8 mouse cellular contexts compared by ENCODE assay signal in the genomic region with DNA sequence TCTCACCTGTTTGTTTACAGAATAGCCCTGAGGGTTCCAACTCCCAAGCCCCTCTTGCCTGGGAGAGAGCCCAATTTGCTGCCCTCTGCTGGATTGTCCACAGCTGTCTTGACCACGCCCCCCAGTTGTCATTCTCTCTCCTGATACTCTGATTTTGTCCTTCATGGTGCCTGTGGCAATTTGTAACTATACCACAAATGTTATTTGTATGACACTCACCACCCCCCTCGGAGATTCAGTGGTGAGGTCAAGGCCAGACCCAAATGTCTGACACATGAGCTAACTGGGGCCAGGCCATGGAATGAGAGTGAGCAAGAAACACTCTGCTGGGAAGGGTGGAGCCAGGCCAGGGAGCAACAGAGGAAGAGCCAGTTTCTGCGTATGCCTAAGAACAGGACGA. TPM values are rescaled to one million over a fixed set of nuclear protein-coding genes. Genes with fewer than 3 reads are reported as not detected.
DNase-seq lines count a peak whose midpoint lies in the region; ATAC-seq lines count a peak whose summit lies in the region.
"Had no signal": no experiment of that assay in that cellular context is flagged by ENCODE, and none has a peak within 500 bp of the region (broad histone marks: within the 10 kb centered on the region; RNA-seq: fewer than 3 reads in every experiment).

No protein-coding gene starts in this region.

- peaks cover 3% of the 10 kb centered on the region; the same call in 1 of the 2 replicates for H3K36me3 ChIP-seq in liver, embryonic 11.5 days (ENCODE audit: control insufficient read depth, insufficient read depth, low read length)
- H3K36me3 ChIP-seq: liver, embryonic 13.5 days had no signal

- peaks cover 6% of the 10 kb centered on the region; the same call in 1 of the 2 replicates for H3K9me3 ChIP-seq in liver, embryonic 11.5 days (ENCODE audit: control insufficient read depth, low read length)

- H3K9ac ChIP-seq in liver, embryonic 11.5 days (ENCODE audit: low read depth, low read length) = no peak overlapping the region
- H3K9ac ChIP-seq: liver, embryonic 13.5 days had no signal

- H3K4me3 ChIP-seq in liver, embryonic 11.5 days (ENCODE audit: low read depth, low read length) = no peak overlapping the region
- H3K4me3 ChIP-seq: liver, embryonic 13.5 days had no signal

- no peak for ATAC-seq in liver, embryonic 11.5 days (replicated peaks; ENCODE audit: low FRiP score)

- peak; percentile 20 for DNase-seq in liver
- DNase-seq in liver, embryonic 11.5 days (ENCODE audit: low spot score) = no peak
- peak; percentile 6 for DNase-seq in Muller cell, postnatal 12 days (ENCODE audit: inconsistent ontology term)
- peak; percentile 70 for DNase-seq in adrenal gland, postnatal 25 days
- DNase-seq in kidney, postnatal 10 days = peak; percentile 66
- DNase-seq in thymus, postnatal 14 days = peak; percentile 35
- no peak for DNase-seq in left cerebral cortex, adult 8-10 months (ENCODE audit: low spot score in 2 of 2)
- DNase-seq: liver, embryonic 13.5 days had no signal

- 38% methylated on average over 4 of the region's 4 CpGs for WGBS in liver, embryonic 11.5 days

- H3K4me2 ChIP-seq in liver, embryonic 11.5 days = no peak overlapping the region
- H3K4me2 ChIP-seq: liver, embryonic 13.5 days had no signal

- H3K27me3 ChIP-seq in liver, embryonic 11.5 days (replicated peaks; ENCODE audit: control insufficient read depth, insufficient read depth, low read length) = peaks cover under 1% of the 10 kb centered on the region; the same call in 1 of the 2 replicates

- no peak overlapping the region for H3K27ac ChIP-seq in liver, embryonic 11.5 days (ENCODE audit: low read depth, low read length)
- H3K27ac ChIP-seq: liver, embryonic 13.5 days had no signal

- H3K4me1 ChIP-seq in liver, embryonic 11.5 days (replicated peaks; ENCODE audit: control insufficient read depth, insufficient read depth, low read length) = peaks cover 6% of the 10 kb centered on the region

RNA-seq across cellular contexts. Expression of gene Dmkn, which starts 4.7 kb away (rescaled TPM):
- polyA plus RNA-seq in liver, embryonic 11.5 days (2014; fragmentation: Nextera tagmentation; extraction: Ambion mirVana) = not detected in 2 replicates
- 1.4 and 2.6 TPM in 2 replicates for total RNA-seq in adrenal gland, postnatal 25 days (2021)
- 1 to 10 TPM; 4.1 to 5.2 (median 4.7) TPM for total RNA-seq in left cerebral cortex, adult 8-10 months (2022)
- polyA plus RNA-seq: liver, embryonic 13.5 days had no signal

RNA-seq across cellular contexts. Expression of gene Sbsn, which starts 7.6 kb away (rescaled TPM):
- polyA plus RNA-seq in liver, embryonic 11.5 days (2014; fragmentation: Nextera tagmentation; extraction: Ambion mirVana) = 0.07 and 0.21 TPM in 2 replicates
- 310 and 338 TPM in 2 replicates for total RNA-seq in adrenal gland, postnatal 25 days (2021)
- 10 to 100 TPM; 12.0 to 17.3 (median 13.7) TPM for total RNA-seq in left cerebral cortex, adult 8-10 months (2022)

RNA-seq across cellular contexts. Expression of gene Gapdhs, which starts 15.4 kb away (rescaled TPM):
- 0.31 and 0.44 TPM in 2 replicates for polyA plus RNA-seq in liver, embryonic 11.5 days (2014; fragmentation: Nextera tagmentation; extraction: Ambion mirVana)
- total RNA-seq in adrenal gland, postnatal 25 days (2021) = not detected in 2 replicates
- not detected for total RNA-seq in left cerebral cortex, adult 8-10 months (2022)
- polyA plus RNA-seq: liver, embryonic 13.5 days had no signal

RNA-seq across cellular contexts. Expression of gene Krtdap, which starts 28.8 kb away (rescaled TPM):
- polyA plus RNA-seq in liver, embryonic 11.5 days (2014; fragmentation: Nextera tagmentation; extraction: Ambion mirVana) = not detected in 2 replicates
- not detected in 2 replicates for total RNA-seq in adrenal gland, postnatal 25 days (2021)
- total RNA-seq in left cerebral cortex, adult 8-10 months (2022) = not detected

RNA-seq across cellular contexts. Expression of gene Tmem147, which starts 29.5 kb away (rescaled TPM):
- 168 and 181 TPM in 2 replicates for polyA plus RNA-seq in liver, embryonic 11.5 days (2014; fragmentation: Nextera tagmentation; extraction: Ambion mirVana)
- total RNA-seq in adrenal gland, postnatal 25 days (2021) = 209 TPM in 2 replicates
- total RNA-seq in left cerebral cortex, adult 8-10 months (2022) = 100 to 1,000 TPM; 113 to 127 (median 115) TPM

Comparison
In these comparisons a context has a peak if more than half of its experiments do, and no peak if none do; other contexts are left out.
1. DNase-seq: peak in liver (single experiment), Muller cell, postnatal 12 days (single experiment), adrenal gland, postnatal 25 days (single experiment), kidney, postnatal 10 days (single experiment) and thymus, postnatal 14 days (single experiment); none in liver, embryonic 11.5 days (single experiment) and left cerebral cortex, adult 8-10 months (0 of 2).
2. RNA of gene Sbsn, which starts 7.6 kb away (total RNA-seq): 310 to 338 TPM in adrenal gland, postnatal 25 days; 12.0 to 17.3 TPM in left cerebral cortex, adult 8-10 months; every median in the first group is over 10 times any median in the second.